9 mouse cellular contexts compared by ENCODE assay signal in genomic region chr16:10374254-10375011, GRCm38 (mm10). TPM values are rescaled to one million over a fixed set of nuclear protein-coding genes. Genes with fewer than 3 reads are reported as not detected.
DNase-seq lines count a peak whose midpoint lies in the region; ATAC-seq and TF ChIP-seq lines count a peak whose summit lies in the region.
"Had no signal": no experiment of that assay in that cellular context is flagged by ENCODE, and none has a peak within 500 bp of the region (broad histone marks: within the 10 kb centered on the region; RNA-seq: fewer than 3 reads in every experiment).

No protein-coding gene starts in this region.

- peak overlapping the region; percentile 53 for H3K4me2 ChIP-seq in midbrain, embryonic 12.5 days (replicated peaks)

- peak; percentile 29 for DNase-seq in layer of hippocampus, adult 11-12 months (ENCODE audit: low spot score)
- DNase-seq in layer of hippocampus, postnatal 36 days: no peak
- peak; percentile 88 for DNase-seq in brain, embryonic 14.5 days (ENCODE audit: low read depth)
- DNase-seq in heart, postnatal 14 days: peak; percentile 40 to 51
- peak; percentile 67 for DNase-seq in limb, embryonic 10.5 days (ENCODE audit: low spot score)
- DNase-seq in yolk sac, embryonic 10.5 days (ENCODE audit: low spot score): peak; percentile 38
- DNase-seq in cerebellum, adult 9-11 months: no peak

- H3K27ac ChIP-seq in limb, embryonic 10.5 days: peak overlapping the region; percentile 54
- no peak overlapping the region for H3K27ac ChIP-seq in midbrain, embryonic 12.5 days (replicated peaks)

- ATAC-seq in midbrain, embryonic 12.5 days (ENCODE audit: low FRiP score, low read depth): peak; percentile 74

- WGBS in limb, embryonic 10.5 days: 28% methylated on average over 13 of the region's 13 CpGs
- 23% methylated on average over 13 of the region's 13 CpGs for WGBS in midbrain, embryonic 12.5 days

- 0 out of 2 replicates have a peak overlapping the region, but pooled peaks have one; percentile 28 for H3K9ac ChIP-seq in midbrain, embryonic 12.5 days (replicated peaks)

- TF ChIP-seq CTCF in brain, embryonic 14.5 days (IDR thresholded peaks at IDR 0.05; ENCODE audit: borderline replicate concordance, extremely low read depth, insufficient read depth, insufficient read length): no peak

- H3K27me3 ChIP-seq in limb, embryonic 10.5 days (ENCODE audit: low read depth, poor library complexity, severe bottlenecking): 0 out of 2 replicates have a peak, but pooled peaks cover 4% of the 10 kb centered on the region
- no peaks in the 10 kb centered on the region for H3K27me3 ChIP-seq in midbrain, embryonic 12.5 days

- peaks cover 30% of the 10 kb centered on the region for H3K4me1 ChIP-seq in limb, embryonic 10.5 days
- peaks cover 14% of the 10 kb centered on the region for H3K4me1 ChIP-seq in midbrain, embryonic 12.5 days

- H3K36me3 ChIP-seq in limb, embryonic 10.5 days: no peaks in the 10 kb centered on the region
- no peaks in the 10 kb centered on the region for H3K36me3 ChIP-seq in midbrain, embryonic 12.5 days

- peak overlapping the region; percentile 36 for H3K4me3 ChIP-seq in limb, embryonic 10.5 days
- peak overlapping the region; percentile 18; the same call in 1 of the 2 replicates for H3K4me3 ChIP-seq in midbrain, embryonic 12.5 days

- H3K9me3 ChIP-seq in limb, embryonic 10.5 days (replicated peaks): no peaks in the 10 kb centered on the region
- no peaks in the 10 kb centered on the region for H3K9me3 ChIP-seq in midbrain, embryonic 12.5 days

- TF ChIP-seq POLR2A in brain, embryonic 14.5 days (IDR thresholded peaks at IDR 0.05; ENCODE audit: borderline replicate concordance, extremely low read depth, insufficient read depth, insufficient read length, poor library complexity, severe bottlenecking): no peak

- intact Hi-C loops in heart, postnatal 14 days (cut with DNase I): no loop called here

RNA-seq across cellular contexts. Expression of gene Tekt5, which starts 20.9 kb away (rescaled TPM):
- 1 to 10 TPM; 5.2 to 5.5 TPM for total RNA-seq in layer of hippocampus, postnatal 36 days (2021)
- polyA plus RNA-seq in brain, embryonic 14.5 days (2012; rRNA removed): 3.8 and 6.5 TPM in 2 replicates
- under 1 TPM; 0.14 to 0.22 TPM for total RNA-seq in heart, postnatal 14 days (2021)
- not detected in 2 replicates for polyA plus RNA-seq in limb, embryonic 10.5 days (2016; fragmentation: Nextera tagmentation; extraction: Ambion mirVana)
- 0.22 TPM in 1 of 2 replicates, not detected in the other for polyA plus RNA-seq in midbrain, embryonic 12.5 days (2016; fragmentation: Nextera tagmentation; extraction: Ambion mirVana)
- total RNA-seq: hematopoietic stem cell, adult 5-6 weeks had no signal

RNA-seq across cellular contexts. Expression of gene Nubp1, which starts 37.3 kb away (rescaled TPM):
- 10 to 100 TPM; 16.4 to 18.1 TPM for total RNA-seq in layer of hippocampus, postnatal 36 days (2021)
- 43.1 and 50.7 TPM in 2 replicates for polyA plus RNA-seq in brain, embryonic 14.5 days (2012; rRNA removed)
- total RNA-seq in heart, postnatal 14 days (2021): 1 to 10 TPM; 8.5 to 8.7 TPM
- polyA plus RNA-seq in limb, embryonic 10.5 days (2016; fragmentation: Nextera tagmentation; extraction: Ambion mirVana): 92.0 and 94.8 TPM in 2 replicates
- polyA plus RNA-seq in midbrain, embryonic 12.5 days (2016; fragmentation: Nextera tagmentation; extraction: Ambion mirVana): 53.4 and 61.7 TPM in 2 replicates

Comparison
In these comparisons a context has a peak if more than half of its experiments do, and no peak if none do; other contexts are left out.
1. DNase-seq: peak in layer of hippocampus, adult 11-12 months (single experiment), brain, embryonic 14.5 days (single experiment), heart, postnatal 14 days (2 of 2), limb, embryonic 10.5 days (single experiment) and yolk sac, embryonic 10.5 days (single experiment); none in layer of hippocampus, postnatal 36 days (0 of 2) and cerebellum, adult 9-11 months (single experiment).